Mouse (Mus musculus): ENCODE measurements at regions not wholly inside any gene's neighbourhood (a gene's known extent, or its start where the extent isn't known, plus 50 kb on each side); places are given as distances from the start of the nearest gene placed in this dataset.

DNA sequence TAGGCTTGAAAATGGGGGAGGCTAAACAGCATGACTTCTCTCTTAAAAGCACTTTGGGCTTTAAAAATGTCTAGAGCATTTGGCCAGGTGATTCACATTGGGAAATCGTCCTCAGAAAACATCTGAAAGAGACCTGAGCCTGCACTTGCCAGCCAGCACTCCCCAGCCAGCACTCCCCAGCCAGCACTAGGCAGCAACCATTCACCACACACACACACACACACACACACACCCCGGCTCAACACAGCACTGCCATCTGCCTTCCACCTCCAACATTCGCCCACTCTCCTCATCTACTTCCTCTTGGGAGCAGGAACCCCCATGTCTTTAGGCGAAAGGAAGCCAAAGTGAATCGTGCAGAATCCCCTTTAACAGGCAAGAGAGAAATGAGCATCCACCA is 85.4 kb downstream of the Atp23 start:
- DNase-seq (ENCODE audit: low spot score), result no peak

DNA sequence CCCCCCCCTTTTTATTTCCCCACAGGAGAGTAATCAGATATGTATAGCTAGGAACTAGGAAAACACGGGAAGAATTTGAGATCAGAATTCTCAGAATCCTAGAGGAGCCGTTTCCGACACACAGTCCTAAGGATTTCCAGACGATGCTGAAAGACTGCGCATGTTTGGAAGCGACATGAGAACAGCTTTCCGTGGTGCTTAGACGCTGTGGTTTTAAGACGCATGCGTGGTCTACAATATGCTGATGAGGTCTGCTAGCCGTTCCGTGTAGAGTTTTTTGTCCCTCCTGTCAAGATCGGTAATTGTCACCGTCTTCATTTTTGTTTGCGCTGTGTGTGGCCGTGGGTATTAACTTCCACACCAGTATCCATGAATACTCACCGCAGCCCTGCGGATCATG is 86.2 kb downstream of the Atp23 start:
- DNase-seq (ENCODE audit: low spot score), result no peak

- no peak for DNase-seq (ENCODE audit: low spot score)
Observed at GRCm38 (mm10) chr10:126813051-126813593, 88.0 kb downstream of the Atp23 start.

DNA sequence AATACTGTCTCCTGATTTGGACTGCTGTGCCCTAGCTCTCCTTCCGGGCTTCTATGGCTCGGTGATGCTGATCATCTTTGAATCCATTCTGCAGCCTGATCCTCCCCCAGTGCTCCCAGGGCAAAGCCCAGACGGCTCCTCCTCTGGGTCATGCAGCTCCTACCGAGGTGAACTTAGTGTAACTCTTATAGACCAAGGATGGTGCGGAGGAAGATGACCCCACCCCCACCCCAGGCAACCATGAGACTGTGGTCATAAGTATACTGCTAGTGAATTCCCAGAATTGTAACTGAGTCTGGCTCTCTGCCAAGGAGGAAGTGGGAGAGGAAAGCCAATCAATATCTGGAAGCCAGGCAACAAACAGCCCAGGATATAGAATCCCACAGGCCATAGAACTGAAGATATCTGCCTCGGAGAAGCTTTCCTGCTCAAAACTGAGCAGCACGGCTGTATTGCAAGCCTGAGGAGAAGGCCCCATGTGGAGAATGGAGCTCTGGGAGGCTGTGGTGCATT is 88.9 kb downstream of the Atp23 start:
- DNase-seq (ENCODE audit: low spot score), result no peak

DNA sequence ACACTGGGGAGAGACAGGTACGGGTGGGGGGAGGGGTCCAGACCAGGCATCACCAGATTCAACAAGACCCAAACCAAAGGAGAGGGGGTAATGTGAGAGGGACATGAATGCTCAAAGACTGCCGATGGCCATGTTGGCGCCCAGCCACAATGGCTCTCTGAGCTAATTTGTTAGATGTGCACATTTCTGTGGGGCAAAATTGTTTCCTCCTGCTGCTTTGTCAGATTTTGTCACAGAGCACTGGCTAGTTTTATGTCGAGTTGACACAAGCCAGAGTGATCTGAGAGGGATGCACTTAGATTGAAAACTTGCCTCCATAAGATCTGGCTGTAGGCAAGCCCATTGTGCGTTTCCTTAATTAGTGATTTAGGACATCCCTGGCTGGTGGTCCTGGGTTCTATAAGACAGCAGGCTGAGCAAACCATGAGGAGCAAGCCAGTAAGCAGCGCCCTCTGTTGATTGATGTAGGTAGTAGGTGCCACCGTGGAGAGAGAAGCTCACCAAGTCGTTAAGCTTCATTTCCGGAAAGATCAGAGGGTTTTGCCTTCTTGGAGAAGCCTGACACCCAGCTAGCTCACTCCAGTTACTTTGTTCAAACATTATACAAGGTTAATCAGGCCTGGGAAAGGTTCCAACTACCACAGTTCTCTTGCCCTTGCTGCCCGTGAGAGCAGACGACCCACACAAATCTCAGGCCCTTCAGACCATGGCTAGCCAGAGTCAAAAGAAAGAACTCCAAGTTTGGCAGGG is 90.6 kb downstream of the Atp23 start:
- DNase-seq (ENCODE audit: low spot score), result no peak

DNA sequence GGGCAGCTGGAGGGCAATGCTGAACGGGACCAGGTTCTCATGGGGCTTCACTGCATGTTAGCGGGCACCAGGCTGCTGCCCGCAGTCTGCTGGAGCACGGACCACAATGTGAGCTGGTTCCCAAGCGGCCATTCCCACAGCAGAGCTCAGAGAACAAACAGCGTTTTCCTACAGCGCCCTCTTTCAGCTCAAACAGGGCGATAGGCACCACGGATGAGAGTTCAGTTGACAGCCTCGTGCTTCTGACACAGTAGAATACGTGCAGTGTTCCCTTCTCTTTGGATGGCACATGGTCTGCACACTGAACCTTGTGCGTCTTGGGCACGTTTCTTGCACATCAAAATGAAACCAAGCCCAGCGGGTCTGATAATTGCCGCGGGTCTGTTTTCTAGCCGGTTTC is 91.6 kb downstream of the Atp23 start:
- no peak for DNase-seq (ENCODE audit: low spot score)

DNA sequence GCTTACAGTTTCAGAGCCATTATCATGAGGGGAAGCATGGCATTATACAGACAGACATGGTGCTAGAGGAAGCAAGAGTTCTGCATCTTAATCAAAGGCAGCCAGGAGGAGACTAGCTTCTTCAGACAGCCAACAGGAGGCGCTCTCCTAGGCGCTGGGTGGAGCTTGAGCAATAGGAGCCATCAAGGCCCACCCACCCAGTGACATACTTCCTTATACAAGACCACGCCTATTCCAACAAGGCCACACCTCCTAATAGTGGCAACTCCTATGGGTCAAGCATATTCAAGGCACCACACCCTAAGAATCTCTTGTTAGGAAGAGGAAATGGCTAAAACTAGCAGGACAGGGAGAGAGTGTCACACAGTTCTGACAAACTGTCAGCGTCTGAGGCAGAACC is 94.3 kb downstream of the Atp23 start:
- no peak for DNase-seq (ENCODE audit: low spot score)

GRCm38 (mm10) chr10:126802732-126803131 is 98.4 kb downstream of the Atp23 start:
- DNase-seq (ENCODE audit: low spot score), result no peak

DNA sequence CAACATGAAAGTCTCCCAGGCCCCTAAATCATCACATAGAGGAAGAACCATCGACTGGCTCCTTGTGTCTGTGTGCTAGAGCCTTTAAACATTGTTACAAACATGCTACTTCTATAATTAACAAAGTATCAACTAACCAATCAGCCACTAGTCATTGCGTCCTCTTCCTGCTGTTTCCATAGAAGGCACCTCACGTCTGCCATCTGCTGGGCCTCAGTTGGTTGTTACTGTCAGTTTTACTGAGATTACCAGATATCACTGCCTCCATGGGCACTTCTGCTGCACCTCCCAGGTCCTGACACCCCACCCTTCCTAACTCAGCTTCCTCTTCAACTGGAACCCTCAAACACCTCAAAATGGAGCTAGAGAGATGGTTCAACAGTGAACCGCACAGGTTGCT is 101.8 kb downstream of the Atp23 start:
- DNase-seq (ENCODE audit: low spot score), result no peak

GRCm38 (mm10) chr10:126793136-126793535 is 108.0 kb downstream of the Atp23 start:
- DNase-seq (ENCODE audit: low spot score), result no peak

DNA sequence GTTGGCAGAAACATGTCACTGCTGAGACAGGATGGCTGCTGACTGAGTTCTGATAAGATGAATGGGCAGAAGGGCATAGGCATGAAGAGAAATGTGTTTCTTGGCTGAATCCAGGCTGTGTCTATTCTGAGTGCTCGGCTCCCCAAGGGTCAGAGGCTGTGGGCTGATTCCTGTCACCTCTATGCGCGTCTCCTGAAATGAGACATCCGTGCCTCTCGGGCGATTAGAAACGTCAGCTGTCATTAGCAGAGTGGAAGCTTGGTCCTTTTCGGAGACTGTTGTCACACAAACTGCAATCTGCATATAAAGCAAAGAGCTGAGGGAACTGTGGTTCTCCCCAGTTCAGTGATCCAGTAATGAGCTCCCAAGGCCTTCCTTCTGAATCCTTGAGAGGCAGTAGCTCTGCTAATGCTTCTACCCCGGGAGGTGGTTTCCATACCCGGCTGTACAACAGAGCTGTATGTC is 108.8 kb downstream of the Atp23 start:
- no peak for DNase-seq (ENCODE audit: low spot score)

DNA sequence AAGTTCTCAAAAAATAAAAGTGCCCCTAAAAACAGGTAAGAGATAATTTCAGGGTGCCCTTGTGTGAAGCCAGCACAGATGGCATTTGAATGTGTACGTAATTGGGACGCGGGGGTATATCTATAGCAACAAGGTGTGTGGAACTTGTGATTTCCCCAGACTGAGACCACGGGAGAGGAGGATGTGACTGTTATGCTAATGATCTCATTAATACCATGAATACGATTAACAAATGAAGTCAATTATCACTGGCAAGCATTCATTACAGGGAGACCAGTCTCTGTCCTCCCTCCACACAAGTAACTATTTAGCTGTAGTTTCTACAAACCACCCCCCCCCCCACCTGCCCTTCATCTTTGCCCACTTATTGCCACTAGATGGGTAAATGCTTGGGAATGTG is 112.9 kb downstream of the Atp23 start:
- no peak for DNase-seq (ENCODE audit: low spot score)

DNA sequence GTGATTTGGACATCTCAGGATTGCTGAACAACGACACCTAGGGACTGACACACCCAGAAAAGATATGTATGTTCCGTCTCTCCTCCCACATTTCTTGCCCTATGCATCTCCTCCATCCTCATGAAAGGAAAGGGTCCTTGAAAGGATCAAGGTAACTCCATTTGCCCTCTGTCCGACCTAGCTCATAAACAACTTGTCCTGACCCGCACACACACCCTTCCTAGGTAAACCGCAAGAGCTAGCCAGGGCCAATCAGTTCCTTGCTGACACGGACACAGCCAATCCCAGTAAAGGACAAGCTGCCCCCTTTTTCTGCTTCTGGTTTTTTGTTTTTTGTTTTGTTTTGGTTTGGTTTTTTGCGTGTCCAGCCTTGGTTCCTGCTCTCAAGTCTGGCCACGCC is 118.0 kb downstream of the Atp23 start:
- no peak for DNase-seq (ENCODE audit: low spot score)

DNA sequence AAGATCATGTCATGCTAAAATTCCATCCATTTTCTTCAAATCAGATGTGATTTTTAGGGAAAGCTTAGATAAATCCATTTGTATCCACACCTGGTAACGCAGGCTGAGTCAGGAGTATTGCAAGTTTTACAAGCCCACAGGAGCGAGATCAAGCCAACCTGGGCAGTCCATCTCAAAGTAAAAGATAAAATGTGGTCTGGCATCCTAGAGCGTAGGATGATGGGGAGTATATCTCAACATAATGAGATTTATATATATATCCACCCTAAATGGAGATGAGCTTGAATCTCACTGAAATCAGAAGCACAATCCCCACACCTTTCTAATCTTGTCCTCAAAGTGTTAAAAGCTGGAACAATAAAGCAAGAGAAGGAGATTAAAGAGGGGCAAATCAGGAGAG is 124.6 kb downstream of the Atp23 start:
- no peak for DNase-seq (ENCODE audit: low spot score)

- DNase-seq (ENCODE audit: low spot score), result no peak
Observed at GRCm38 (mm10) chr10:126775946-126776345, 125.2 kb downstream of the Atp23 start.

DNA sequence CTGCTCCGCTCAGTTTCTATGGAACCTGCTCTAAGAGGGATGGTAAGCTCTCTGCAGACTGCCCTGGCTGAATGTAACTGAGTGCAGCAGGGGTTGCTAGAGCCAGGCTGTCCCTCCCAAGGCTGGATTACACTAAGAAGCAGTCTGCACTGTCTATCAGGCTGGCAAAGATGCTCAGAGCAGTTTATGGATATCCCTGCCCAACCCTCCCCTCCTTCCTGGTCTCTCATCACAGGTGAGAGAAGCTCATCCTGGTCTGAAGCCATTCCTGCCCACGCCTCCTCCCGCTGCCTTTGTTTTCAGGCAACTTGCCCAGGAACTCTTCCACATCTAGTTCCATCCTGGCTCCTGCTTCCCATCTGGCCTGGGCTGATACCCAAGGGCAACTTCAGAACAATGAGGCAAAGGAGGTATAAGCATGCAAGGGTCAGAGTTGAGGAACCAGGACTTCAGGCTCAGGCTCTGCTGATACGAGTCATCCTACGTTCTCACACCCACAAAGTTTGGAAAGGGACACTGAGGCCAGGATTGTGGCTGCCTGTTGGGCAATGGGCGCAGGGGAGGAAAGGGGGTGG is 130.6 kb downstream of the Atp23 start:
- DNase-seq (ENCODE audit: low spot score), result no peak

GRCm38 (mm10) chr10:126765648-126766047 is 135.5 kb downstream of the Atp23 start:
- no peak for DNase-seq (ENCODE audit: low spot score)

GRCm38 (mm10) chr10:126764740-126765139 is 136.4 kb downstream of the Atp23 start:
- DNase-seq (ENCODE audit: low spot score), result no peak

DNA sequence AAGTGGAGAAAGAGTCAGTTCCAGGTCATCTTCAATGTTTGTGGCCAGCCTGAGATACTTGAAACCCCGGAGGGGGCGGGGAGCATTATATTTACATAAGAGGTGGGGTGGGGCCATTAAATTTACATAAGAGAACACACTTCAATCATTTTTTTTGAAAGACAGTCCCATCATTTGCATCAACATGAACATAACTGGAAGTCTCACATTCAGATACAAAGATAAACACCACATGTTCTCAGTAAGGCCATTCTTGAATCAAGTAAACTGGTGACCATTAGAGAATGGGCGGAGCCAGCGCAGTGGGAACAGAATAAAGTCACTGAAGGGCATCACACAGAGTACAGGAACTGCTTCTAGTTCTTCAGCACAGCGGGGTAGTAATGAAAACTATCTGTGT is 137.2 kb downstream of the Atp23 start:
- no peak for DNase-seq (ENCODE audit: low spot score)

- DNase-seq (ENCODE audit: low spot score), result no peak
Observed at GRCm38 (mm10) chr10:126758682-126759081, 142.5 kb downstream of the Atp23 start.

- no peak for DNase-seq (ENCODE audit: low spot score)
Observed at GRCm38 (mm10) chr10:126753201-126753600, 148.0 kb downstream of the Atp23 start.

- DNase-seq (ENCODE audit: low spot score), result no peak
Observed at GRCm38 (mm10) chr10:126752699-126753098, 148.5 kb downstream of the Atp23 start.

DNA sequence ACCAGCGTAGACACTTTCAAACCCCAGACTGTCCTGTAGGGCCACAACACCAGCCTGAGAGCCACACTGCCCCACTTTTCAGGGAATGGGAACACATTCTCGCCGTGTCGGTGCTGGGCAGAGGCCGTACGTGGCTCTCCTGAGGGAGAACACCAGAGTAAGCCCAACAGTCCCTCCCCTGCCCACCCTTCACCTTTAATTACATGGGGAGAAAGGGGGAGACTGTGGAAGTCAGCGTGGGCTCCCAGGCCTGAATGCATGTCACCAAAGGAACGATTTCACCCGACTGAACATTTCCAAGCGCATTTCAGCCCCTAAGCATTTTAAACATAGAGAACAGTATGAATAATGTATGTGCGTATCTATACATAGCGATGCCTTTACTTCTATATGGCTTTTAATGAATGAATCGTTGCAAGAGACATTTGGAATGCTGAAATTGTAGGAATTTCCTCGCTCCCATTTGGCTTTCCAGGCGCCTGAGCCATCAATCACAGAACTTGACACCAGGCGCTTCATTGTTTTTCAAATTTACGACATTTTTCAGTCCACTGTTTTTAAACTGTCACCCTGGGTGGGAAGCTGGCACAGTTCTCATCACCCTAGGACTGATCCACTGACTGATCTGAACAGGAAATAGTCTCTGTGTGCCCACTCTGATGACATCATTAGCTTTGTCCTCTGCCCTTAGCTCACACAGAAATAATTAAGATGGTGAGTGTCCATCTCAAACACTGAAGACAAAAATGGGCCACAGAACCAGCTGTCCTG is 152.3 kb downstream of the Atp23 start:
- no peak for DNase-seq (ENCODE audit: low spot score)
